ENCODE assay signal across 14 mouse cellular contexts in the genomic region with DNA sequence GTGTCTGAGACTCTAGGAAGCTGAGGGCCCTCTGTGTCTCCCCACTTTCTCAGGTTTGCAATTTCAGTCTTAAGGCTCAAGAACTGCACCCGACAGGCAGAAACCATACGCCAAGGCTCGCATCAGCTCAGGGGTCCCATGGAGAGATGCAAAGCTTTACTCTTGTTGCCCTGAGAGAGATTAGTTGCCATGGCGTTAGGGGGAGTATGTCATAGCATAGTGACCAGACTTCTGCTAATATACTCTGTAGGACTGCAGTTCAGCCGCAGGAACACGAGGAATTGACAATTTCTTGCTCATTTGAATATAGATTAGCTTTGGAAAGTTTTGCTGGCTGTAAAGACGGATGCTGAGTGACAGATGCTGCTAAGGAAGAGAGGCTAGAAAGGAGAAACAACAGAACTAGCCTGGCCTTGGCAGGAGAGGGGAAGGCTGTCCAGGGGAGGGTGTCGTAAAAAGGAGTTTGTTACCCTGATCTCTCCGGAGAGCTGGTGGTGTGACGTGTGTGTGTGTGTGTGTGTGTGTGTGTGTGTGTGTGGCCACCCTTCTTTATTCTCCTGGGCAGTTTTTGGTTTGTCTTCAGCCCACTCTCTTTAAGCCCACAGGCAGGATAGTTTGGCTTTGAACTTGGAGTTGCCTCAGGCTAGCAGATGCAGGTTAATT.
"Had no signal": no experiment of that assay in that cellular context is flagged by ENCODE, and none has a peak within 500 bp of the region (broad histone marks: within the 10 kb centered on the region; RNA-seq: fewer than 3 reads in every experiment).

No protein-coding gene starts in this region.

- H3K27ac ChIP-seq: kidney, embryonic 15.5 days; limb, embryonic 13.5 days; liver, embryonic 14.5 days; neural tube, embryonic 15.5 days had no signal

- H3K36me3 ChIP-seq: kidney, embryonic 15.5 days; limb, embryonic 13.5 days; neural tube, embryonic 15.5 days had no signal

- H3K9ac ChIP-seq: kidney, embryonic 15.5 days; limb, embryonic 13.5 days; liver, embryonic 14.5 days; neural tube, embryonic 15.5 days had no signal

- H3K4me2 ChIP-seq: kidney, embryonic 15.5 days; limb, embryonic 13.5 days; neural tube, embryonic 15.5 days had no signal

- H3K9me3 ChIP-seq: kidney, embryonic 15.5 days; limb, embryonic 13.5 days; neural tube, embryonic 15.5 days had no signal

- H3K4me1 ChIP-seq: kidney, embryonic 15.5 days; neural tube, embryonic 15.5 days had no signal

- DNase-seq: kidney, adult 2 months; kidney, postnatal 14 days; left cerebral cortex, postnatal 4 days; lung, adult 18-20 months; lung, postnatal 4 days; right cerebral cortex, postnatal 4 days; spleen, adult 18-20 months; thymus, adult 18-20 months; thymus, postnatal 14 days had no signal

- H3K4me3 ChIP-seq: kidney, embryonic 15.5 days; limb, embryonic 13.5 days; myocyte; neural tube, embryonic 15.5 days had no signal
